Mouse (Mus musculus): ENCODE results near the gene Acta1.
A peak's percentile ranks its signal among the peaks of the same experiment; 100 is the strongest.

Acta1 gene

GRCm38 (mm10) chr8:123894502-123895097 is at the start of gene Acta1:
Gene Acta1, minus strand, starts transcription at chr8:123894751.
- no peak for DNase-seq

- no peak for DNase-seq
These were observed 34.5 kb upstream of the Acta1 start for GRCm38 (mm10) chr8:123929026-123929425.

- no peak for DNase-seq
These were observed 31.1 kb upstream of the Acta1 start for GRCm38 (mm10) chr8:123925671-123926070.

GRCm38 (mm10) chr8:123924719-123925118 is 30.2 kb upstream of the Acta1 start:
- DNase-seq, result peak; percentile 92

GRCm38 (mm10) chr8:123914635-123915034 is 20.1 kb upstream of the Acta1 start:
- DNase-seq, result no peak

- no peak for DNase-seq
These were observed 17.7 kb upstream of the Acta1 start for GRCm38 (mm10) chr8:123912265-123912664.

GRCm38 (mm10) chr8:123907604-123908003 is 13.1 kb upstream of the Acta1 start:
- no peak for DNase-seq

- DNase-seq, result no peak
These were observed 8.1 kb upstream of the Acta1 start for GRCm38 (mm10) chr8:123902653-123903052.

GRCm38 (mm10) chr8:123899366-123899765 is 4.8 kb upstream of the Acta1 start:
- DNase-seq, result peak; percentile 46

GRCm38 (mm10) chr8:123898576-123898975 is 4.0 kb upstream of the Acta1 start:
- DNase-seq, result no peak

- DNase-seq, result no peak
These were observed 2.2 kb upstream of the Acta1 start for GRCm38 (mm10) chr8:123896774-123897173.

GRCm38 (mm10) chr8:123896366-123896761 is 1.8 kb upstream of the Acta1 start:
- DNase-seq, result no peak

- DNase-seq, result no peak
These were observed 1.3 kb upstream of the Acta1 start for GRCm38 (mm10) chr8:123895680-123896365.

- DNase-seq, result no peak
These were observed 679 bp upstream of the Acta1 start for GRCm38 (mm10) chr8:123895230-123895629.

- no peak for DNase-seq
These were observed 1.1 kb downstream of the Acta1 start for GRCm38 (mm10) chr8:123893413-123893812.

- DNase-seq, result no peak
These were observed 1.9 kb downstream of the Acta1 start for GRCm38 (mm10) chr8:123892586-123893155.

- no peak for DNase-seq
These were observed 2.5 kb downstream of the Acta1 start for GRCm38 (mm10) chr8:123891883-123892585.

- peak; percentile 59 for DNase-seq
These were observed 3.3 kb downstream of the Acta1 start for GRCm38 (mm10) chr8:123891271-123891670.

- DNase-seq, result no peak
These were observed 4.8 kb downstream of the Acta1 start for GRCm38 (mm10) chr8:123889797-123890196.

- no peak for DNase-seq
These were observed 6.6 kb downstream of the Acta1 start for GRCm38 (mm10) chr8:123887956-123888355.

GRCm38 (mm10) chr8:123887163-123887562 is 7.4 kb downstream of the Acta1 start:
- DNase-seq, result no peak

- peak; percentile 25 for DNase-seq
These were observed 9.6 kb downstream of the Acta1 start for GRCm38 (mm10) chr8:123884721-123885565.

- no peak for DNase-seq
These were observed 11.5 kb downstream of the Acta1 start for GRCm38 (mm10) chr8:123883094-123883493.
